In genomic region chr9:96916620-96917538, GRCm38 (mm10) we compare ENCODE assay signal across 9 mouse cellular contexts. TPM values are rescaled to one million over a fixed set of nuclear protein-coding genes. Genes with fewer than 3 reads are reported as not detected.
DNase-seq lines count a peak whose midpoint lies in the region; ATAC-seq and TF ChIP-seq lines count a peak whose summit lies in the region.
"Had no signal": no experiment of that assay in that cellular context is flagged by ENCODE, and none has a peak within 500 bp of the region (broad histone marks: within the 10 kb centered on the region; RNA-seq: fewer than 3 reads in every experiment).

No protein-coding gene starts in this region.

- peaks cover 6% of the 10 kb centered on the region for H3K27me3 ChIP-seq in CH12.LX (replicated peaks)
- no peaks in the 10 kb centered on the region for H3K27me3 ChIP-seq in forebrain, embryonic 13.5 days
- H3K27me3 ChIP-seq in heart, postnatal 0 days (ENCODE audit: control insufficient read depth, insufficient read depth, low read length) = no peaks in the 10 kb centered on the region
- no peaks in the 10 kb centered on the region for H3K27me3 ChIP-seq in liver, embryonic 14.5 days (ENCODE audit: control insufficient read depth, insufficient read depth, low read length)
- no peaks in the 10 kb centered on the region for H3K27me3 ChIP-seq in neural tube, embryonic 14.5 days (ENCODE audit: control insufficient read depth, insufficient read depth, low read length)
- no peaks in the 10 kb centered on the region for H3K27me3 ChIP-seq in testis, adult 2 months (ENCODE audit: control insufficient read depth, insufficient read depth, low read length)

- H3K4me3 ChIP-seq in CH12.LX (replicated peaks in 1 of 3; ENCODE audit: low read depth in 2 of 3, low read length in 2 of 3, poor library complexity in 1 of 3) = no peak overlapping the region
- H3K4me3 ChIP-seq in forebrain, embryonic 13.5 days = no peak overlapping the region
- no peak overlapping the region for H3K4me3 ChIP-seq in heart, postnatal 0 days (ENCODE audit: low read depth, low read length)
- no peak overlapping the region for H3K4me3 ChIP-seq in liver, embryonic 14.5 days (ENCODE audit: insufficient read depth in 1 of 2, low read depth in 2 of 2, low read length in 2 of 2)
- H3K4me3 ChIP-seq in neural tube, embryonic 14.5 days (ENCODE audit: low read depth, low read length) = no peak overlapping the region
- H3K4me3 ChIP-seq in testis, adult 2 months (ENCODE audit: control insufficient read depth, low read depth, low read length) = no peak overlapping the region
- H3K4me3 ChIP-seq: liver, embryonic 15.5 days had no signal

- dilution Hi-C loops in CH12.LX (cut with MboI; ENCODE audit: extremely low pct_ligation_motif_present, extremely low pct_unique_long_range_greater_than_20kb, low sequenced_read_pairs) = no loop called here

- no peaks in the 10 kb centered on the region for H3K36me3 ChIP-seq in CH12.LX (replicated peaks in 1 of 2; ENCODE audit: control insufficient read depth in 1 of 2, insufficient read depth in 1 of 2, low read length in 1 of 2)
- H3K36me3 ChIP-seq in forebrain, embryonic 13.5 days (ENCODE audit: poor library complexity, severe bottlenecking) = no peaks in the 10 kb centered on the region
- no peaks in the 10 kb centered on the region for H3K36me3 ChIP-seq in heart, postnatal 0 days (replicated peaks; ENCODE audit: control insufficient read depth, insufficient read depth, low read length)
- no peaks in the 10 kb centered on the region for H3K36me3 ChIP-seq in liver, embryonic 14.5 days (replicated peaks; ENCODE audit: control insufficient read depth, insufficient read depth, low read depth)
- H3K36me3 ChIP-seq in neural tube, embryonic 14.5 days (ENCODE audit: control insufficient read depth, insufficient read depth, low read length) = no peaks in the 10 kb centered on the region
- no peaks in the 10 kb centered on the region for H3K36me3 ChIP-seq in testis, adult 2 months (ENCODE audit: control insufficient read depth, insufficient read depth, low read length)
- H3K36me3 ChIP-seq: liver, embryonic 15.5 days had no signal

- 36% methylated on average over 27 of the region's 27 CpGs for WGBS in forebrain, embryonic 13.5 days
- 30% methylated on average over 27 of the region's 27 CpGs for WGBS in heart, postnatal 0 days
- 31% methylated on average over 27 of the region's 27 CpGs for WGBS in liver, embryonic 14.5 days (ENCODE audit: insufficient replicate concordance)
- WGBS in neural tube, embryonic 14.5 days = 36% methylated on average over 27 of the region's 27 CpGs

- DNase-seq in CH12.LX (ENCODE audit: extremely low read depth) = peak; percentile 89
- DNase-seq in c-Kit-positive CD71-positive TER-119-positive erythroid progenitor cells, embryonic 14.5 days (ENCODE audit: low spot score) = peak; percentile 55
- DNase-seq in heart, postnatal 0 days (ENCODE audit: low spot score) = peak; percentile 91
- DNase-seq in kidney, postnatal 36 days = peak; percentile 93 to 95
- DNase-seq in liver, embryonic 14.5 days (ENCODE audit: low read depth in 3 of 3, low spot score in 3 of 3) = peak; percentile 38 to 55 (median 48)

- peak; percentile 89 for ATAC-seq in forebrain, embryonic 13.5 days
- ATAC-seq in heart, postnatal 0 days (ENCODE audit: insufficient read depth, low read depth) = peak; percentile 88
- no peak for ATAC-seq in liver, embryonic 14.5 days (ENCODE audit: insufficient read depth)
- peak; percentile 92 for ATAC-seq in neural tube, embryonic 14.5 days (ENCODE audit: low read depth)

- peaks cover 15% of the 10 kb centered on the region for H3K9me3 ChIP-seq in CH12.LX (replicated peaks; ENCODE audit: low read length)
- H3K9me3 ChIP-seq in forebrain, embryonic 13.5 days (replicated peaks) = peaks cover 8% of the 10 kb centered on the region; the same call in 1 of the 2 replicates
- peaks cover 4% of the 10 kb centered on the region; the same call in 1 of the 2 replicates for H3K9me3 ChIP-seq in heart, postnatal 0 days (replicated peaks; ENCODE audit: control insufficient read depth, low read length)
- no peaks in the 10 kb centered on the region for H3K9me3 ChIP-seq in liver, embryonic 14.5 days (ENCODE audit: control insufficient read depth, low read length)
- no peaks in the 10 kb centered on the region for H3K9me3 ChIP-seq in neural tube, embryonic 14.5 days (ENCODE audit: control insufficient read depth, low read length)
- H3K9me3 ChIP-seq: liver, embryonic 15.5 days had no signal

- in situ Hi-C loops in CH12.LX (cut with MboI; ENCODE audit: low pct_ligation_motif_present, low pct_unique_long_range_greater_than_20kb, low sequenced_read_pairs) = no loop called here

- no peak for TF ChIP-seq POLR2A in CH12.LX (IDR thresholded peaks at IDR 0.05; ENCODE audit: low read depth, low read length)
- TF ChIP-seq POLR2A in testis, adult 2 months (IDR thresholded peaks at IDR 0.05; ENCODE audit: control insufficient read depth, low read depth, low read length) = no peak

- TF ChIP-seq RAD21 in CH12.LX (IDR thresholded peaks at IDR 0.05; ENCODE audit: low read depth, low read length) = peak; percentile 97

- H3K4me1 ChIP-seq in CH12.LX (ENCODE audit: control insufficient read depth in 1 of 2, insufficient read depth in 2 of 2) = no peaks in the 10 kb centered on the region
- H3K4me1 ChIP-seq in forebrain, embryonic 13.5 days = peaks cover 4% of the 10 kb centered on the region; the same call in 1 of the 2 replicates
- H3K4me1 ChIP-seq in heart, postnatal 0 days (ENCODE audit: control insufficient read depth, insufficient read depth) = no peaks in the 10 kb centered on the region
- H3K4me1 ChIP-seq in liver, embryonic 14.5 days (replicated peaks; ENCODE audit: control insufficient read depth in 2 of 2, insufficient read depth in 2 of 2, low read length in 1 of 2) = no peaks in the 10 kb centered on the region
- H3K4me1 ChIP-seq in neural tube, embryonic 14.5 days (ENCODE audit: control insufficient read depth, insufficient read depth, low read length) = no peaks in the 10 kb centered on the region
- H3K4me1 ChIP-seq in testis, adult 2 months (ENCODE audit: control insufficient read depth, insufficient read depth, low read length) = peaks cover 5% of the 10 kb centered on the region
- H3K4me1 ChIP-seq: liver, embryonic 15.5 days had no signal

- no peak overlapping the region; the same call in 1 of the 2 replicates for H3K4me2 ChIP-seq in CH12.LX (ENCODE audit: insufficient read depth, low read depth, poor library complexity, severe bottlenecking)
- H3K4me2 ChIP-seq in forebrain, embryonic 13.5 days = peak overlapping the region; percentile 18; the same call in 1 of the 2 replicates
- no peak overlapping the region for H3K4me2 ChIP-seq in heart, postnatal 0 days (ENCODE audit: low read depth, low read length)
- H3K4me2 ChIP-seq in liver, embryonic 14.5 days (ENCODE audit: low read depth) = no peak overlapping the region
- no peak overlapping the region for H3K4me2 ChIP-seq in neural tube, embryonic 14.5 days (ENCODE audit: low read depth, low read length)
- H3K4me2 ChIP-seq: liver, embryonic 15.5 days had no signal

- H3K79me2 ChIP-seq in CH12.LX (replicated peaks; ENCODE audit: control insufficient read depth, extremely low read depth, insufficient read depth, poor library complexity, severe bottlenecking) = no peaks in the 10 kb centered on the region

- TF ChIP-seq EP300 in CH12.LX (IDR thresholded peaks at IDR 0.05; ENCODE audit: low read length) = no peak
- no peak for TF ChIP-seq EP300 in heart, postnatal 0 days (IDR thresholded peaks at IDR 0.05; ENCODE audit: low read depth)
- TF ChIP-seq EP300 in liver, embryonic 14.5 days (IDR thresholded peaks at IDR 0.05; ENCODE audit: low read depth) = no peak

- no peak overlapping the region for H3K9ac ChIP-seq in CH12.LX (ENCODE audit: insufficient read depth, low read depth)
- H3K9ac ChIP-seq in forebrain, embryonic 13.5 days = no peak overlapping the region
- H3K9ac ChIP-seq in heart, postnatal 0 days (replicated peaks; ENCODE audit: low read depth, low read length) = no peak overlapping the region
- no peak overlapping the region for H3K9ac ChIP-seq in liver, embryonic 14.5 days (replicated peaks)
- H3K9ac ChIP-seq in neural tube, embryonic 14.5 days (replicated peaks; ENCODE audit: low read depth, low read length) = no peak overlapping the region
- H3K9ac ChIP-seq: liver, embryonic 15.5 days had no signal

- H3K27ac ChIP-seq in CH12.LX (ENCODE audit: insufficient read depth, low read depth) = no peak overlapping the region
- H3K27ac ChIP-seq in forebrain, embryonic 13.5 days = no peak overlapping the region
- H3K27ac ChIP-seq in heart, postnatal 0 days (ENCODE audit: low read depth) = no peak overlapping the region
- no peak overlapping the region for H3K27ac ChIP-seq in liver, embryonic 14.5 days
- no peak overlapping the region for H3K27ac ChIP-seq in neural tube, embryonic 14.5 days (ENCODE audit: low read depth, low read length)
- no peak overlapping the region for H3K27ac ChIP-seq in testis, adult 2 months (ENCODE audit: control insufficient read depth, insufficient read depth, low read depth, low read length)
- H3K27ac ChIP-seq: liver, embryonic 15.5 days had no signal

- TF ChIP-seq CTCF in CH12.LX (conservative IDR thresholded peaks at IDR 0.05 in 1 of 2, IDR thresholded peaks at IDR 0.05 in 1 of 2; ENCODE audit: low read depth in 2 of 2, low read length in 2 of 2) = peak; percentile 81 to 99
- TF ChIP-seq CTCF in heart, postnatal 0 days (IDR thresholded peaks at IDR 0.05; ENCODE audit: low read depth) = peak; percentile 100
- peak; percentile 93 for TF ChIP-seq CTCF in liver, embryonic 14.5 days (IDR thresholded peaks at IDR 0.05; ENCODE audit: low read depth)
- TF ChIP-seq CTCF in testis, adult 2 months (IDR thresholded peaks at IDR 0.05; ENCODE audit: control insufficient read depth, insufficient read depth, insufficient replicate concordance, low read depth, low read length) = peak; percentile 100

TF ChIP-seq in CH12.LX, 34 proteins besides CTCF, POLR2A, EP300 and RAD21 (continues in another document):
- TF ChIP-seq MAX (IDR thresholded peaks at IDR 0.05; ENCODE audit: low read length) (0 out of 2 replicates have a peak, but pooled peaks have one; percentile 37), MEF2A (IDR thresholded peaks at IDR 0.05; ENCODE audit: borderline replicate concordance, low read depth, low read length) (no peak), CHD1 (IDR thresholded peaks at IDR 0.05; ENCODE audit: low read depth, low read length) (no peak), ZMIZ1 (IDR thresholded peaks at IDR 0.05; ENCODE audit: low read depth, low read length) (no peak)

RNA-seq across cellular contexts. Expression of gene Pxylp1, which starts 24.4 kb away (rescaled TPM):
- total RNA-seq in CH12.LX (2012; rRNA removed) (6.2 and 7.8 TPM in 2 replicates), CH12.LX (2014; rRNA removed) (8.3 TPM in 2 replicates)
- 10.1 and 12.0 TPM in 2 replicates for polyA plus RNA-seq in CH12.LX (2012; ENCODE audit: insufficient read length, low read depth)
- 47.2 and 49.2 TPM in 2 replicates for polyA plus RNA-seq in forebrain, embryonic 13.5 days (2015; fragmentation: Nextera tagmentation; extraction: Ambion mirVana)
- 27.3 and 89.9 TPM in 2 replicates for total RNA-seq in heart, postnatal 0 days (2014; rRNA removed; ENCODE audit: low replicate concordance)
- 12.8 and 14.4 TPM in 2 replicates for polyA plus RNA-seq in heart, postnatal 0 days (2015; fragmentation: Nextera tagmentation; extraction: Ambion mirVana)
- polyA plus RNA-seq in liver, embryonic 14.5 days (2012; rRNA removed) = 1.3 and 1.4 TPM in 2 replicates
- polyA plus RNA-seq in liver, embryonic 14.5 days (2014; fragmentation: Nextera tagmentation; extraction: Ambion mirVana) = 3.0 and 3.5 TPM in 2 replicates
- 29.5 and 30.3 TPM in 2 replicates for polyA plus RNA-seq in neural tube, embryonic 14.5 days (2014; fragmentation: Nextera tagmentation; extraction: Ambion mirVana)
- polyA plus RNA-seq in testis, adult 2 months (2012; rRNA removed) = 3.7 and 4.5 TPM in 2 replicates
